Comparison of ENCODE assay signal across 26 mouse cellular contexts in the genomic region with DNA sequence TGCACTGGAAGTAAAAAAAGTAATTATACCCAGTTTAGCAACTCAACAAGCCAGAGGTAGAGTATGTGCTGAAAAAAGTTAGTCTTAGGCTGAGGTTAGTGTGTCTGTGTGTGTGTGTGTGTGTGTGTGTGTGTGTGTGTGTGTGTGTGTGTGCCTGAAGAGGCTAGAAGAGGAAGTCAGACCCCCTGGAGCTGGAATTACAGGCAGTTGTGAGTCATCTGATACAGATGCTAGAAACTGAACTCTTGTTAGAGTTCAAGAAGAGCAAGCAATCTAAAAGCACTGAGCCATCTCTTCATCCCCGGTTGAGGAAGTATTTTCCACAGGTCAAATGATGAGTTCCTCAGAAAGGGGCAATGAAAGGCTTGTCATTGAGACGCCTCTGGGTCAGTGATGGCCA. TPM values are rescaled to one million over a fixed set of nuclear protein-coding genes. Genes with fewer than 3 reads are reported as not detected.
DNase-seq lines count a peak whose midpoint lies in the region; ATAC-seq and TF ChIP-seq lines count a peak whose summit lies in the region.
"Had no signal": no experiment of that assay in that cellular context is flagged by ENCODE, and none has a peak within 500 bp of the region (broad histone marks: within the 10 kb centered on the region; RNA-seq: fewer than 3 reads in every experiment).

No protein-coding gene starts in this region.

- no peak overlapping the region for H3K9ac ChIP-seq in embryonic facial prominence, embryonic 11.5 days (replicated peaks; ENCODE audit: low read length)
- H3K9ac ChIP-seq in MEL (ENCODE audit: control insufficient read depth, low read depth, low read length, poor library complexity, severe bottlenecking), result no peak overlapping the region
- H3K9ac ChIP-seq: embryonic facial prominence, embryonic 13.5 days; embryonic facial prominence, embryonic 15.5 days; forebrain, embryonic 12.5 days had no signal

- no peak for ATAC-seq in embryonic facial prominence, embryonic 11.5 days (replicated peaks; ENCODE audit: insufficient number of reproducible peaks, low FRiP score, low TSS enrichment, low read depth)
- peak; percentile 47 for ATAC-seq in Patski
- no peak for ATAC-seq in CD4-positive, CD25-positive, alpha-beta regulatory T cell, adult 4 months
- ATAC-seq: forebrain, embryonic 14.5 days; forebrain, embryonic 16.5 days had no signal

- no peaks in the 10 kb centered on the region for H3K4me1 ChIP-seq in embryonic facial prominence, embryonic 11.5 days (ENCODE audit: control insufficient read depth, insufficient read depth, low read length)
- peaks cover 11% of the 10 kb centered on the region for H3K4me1 ChIP-seq in embryonic facial prominence, embryonic 10.5 days
- H3K4me1 ChIP-seq in MEL (ENCODE audit: control insufficient read depth in 1 of 2, insufficient read depth in 2 of 2, low read length in 2 of 2), result no peaks in the 10 kb centered on the region
- H3K4me1 ChIP-seq: embryonic facial prominence, embryonic 15.5 days; forebrain, embryonic 10.5 days; forebrain, embryonic 12.5 days had no signal

- in situ Hi-C loops in Patski (cut with MboI; ENCODE audit: low pct_unique_long_range_greater_than_20kb), result no loop called here

- CTCF ChIA-PET in Patski (lab: Charles Lee), result no interaction called here

- WGBS in embryonic facial prominence, embryonic 11.5 days, result 71% methylated on average over 2 of the region's 2 CpGs
- 59% methylated on average over 2 of the region's 2 CpGs for WGBS in embryonic facial prominence, embryonic 10.5 days

- TF ChIP-seq RAD21 in MEL (IDR thresholded peaks at IDR 0.05; ENCODE audit: low read depth, low read length), result no peak

- H3K79me2 ChIP-seq in MEL (ENCODE audit: control insufficient read depth, insufficient read depth, low read length, poor library complexity), result no peaks in the 10 kb centered on the region

- H3K27me3 ChIP-seq in embryonic facial prominence, embryonic 11.5 days (ENCODE audit: control insufficient read depth, insufficient read depth, low read length), result no peaks in the 10 kb centered on the region
- no peaks in the 10 kb centered on the region for H3K27me3 ChIP-seq in embryonic facial prominence, embryonic 10.5 days (replicated peaks; ENCODE audit: low read depth, poor library complexity, severe bottlenecking)
- H3K27me3 ChIP-seq in MEL (ENCODE audit: control insufficient read depth in 1 of 2, insufficient read depth in 2 of 2, low read length in 2 of 2) (no peaks in the 10 kb centered on the region; a peak in 3 of 4 replicates), Patski (no peaks in the 10 kb centered on the region)
- H3K27me3 ChIP-seq: embryonic facial prominence, embryonic 13.5 days; embryonic facial prominence, embryonic 15.5 days; forebrain, embryonic 12.5 days had no signal

- no peak overlapping the region for H3K4me3 ChIP-seq in embryonic facial prominence, embryonic 11.5 days (ENCODE audit: low read depth, low read length)
- H3K4me3 ChIP-seq in embryonic facial prominence, embryonic 10.5 days, result no peak overlapping the region
- H3K4me3 ChIP-seq in MEL (ENCODE audit: control insufficient read depth in 1 of 2, insufficient read depth in 1 of 2, low read depth in 2 of 2, low read length in 2 of 2), result no peak overlapping the region
- H3K4me3 ChIP-seq: embryonic facial prominence, embryonic 13.5 days; embryonic facial prominence, embryonic 15.5 days; erythroblast, embryonic 14.5 days; forebrain, embryonic 10.5 days; forebrain, embryonic 12.5 days; gastrocnemius, adult 2 months had no signal

- H3K4me2 ChIP-seq in embryonic facial prominence, embryonic 11.5 days (ENCODE audit: low read depth, low read length), result no peak overlapping the region
- H3K4me2 ChIP-seq: embryonic facial prominence, embryonic 13.5 days; embryonic facial prominence, embryonic 15.5 days; forebrain, embryonic 12.5 days had no signal

- no peak for TF ChIP-seq POLR2A in MEL (IDR thresholded peaks at IDR 0.05; ENCODE audit: control insufficient read depth in 1 of 2, insufficient read depth in 1 of 2, low read depth in 1 of 2, low read length in 2 of 2, poor library complexity in 1 of 2)

- H3K27ac ChIP-seq in embryonic facial prominence, embryonic 11.5 days (replicated peaks; ENCODE audit: low read depth, low read length), result no peak overlapping the region
- H3K27ac ChIP-seq in embryonic facial prominence, embryonic 10.5 days (replicated peaks), result no peak overlapping the region
- no peak overlapping the region for H3K27ac ChIP-seq in MEL (ENCODE audit: control insufficient read depth, low read depth, low read length)
- H3K27ac ChIP-seq: embryonic facial prominence, embryonic 13.5 days; embryonic facial prominence, embryonic 15.5 days; forebrain, embryonic 10.5 days; forebrain, embryonic 12.5 days; gastrocnemius, adult 2 months had no signal

- no peak for TF ChIP-seq EP300 in MEL (IDR thresholded peaks at IDR 0.05; ENCODE audit: low read depth in 1 of 2, low read length in 2 of 2)

- TF ChIP-seq CTCF in MEL (IDR thresholded peaks at IDR 0.05 in 2 of 3, conservative IDR thresholded peaks at IDR 0.05 in 1 of 3; ENCODE audit: control insufficient read depth in 1 of 3, insufficient read depth in 1 of 3, low read depth in 2 of 3, low read length in 3 of 3, poor library complexity in 1 of 3, severe bottlenecking in 1 of 3), result no peak
- no peak for TF ChIP-seq CTCF in Patski (IDR thresholded peaks at IDR 0.05)

- H3K9me3 ChIP-seq in embryonic facial prominence, embryonic 11.5 days (replicated peaks; ENCODE audit: control insufficient read depth, low read length), result no peaks in the 10 kb centered on the region
- H3K9me3 ChIP-seq in embryonic facial prominence, embryonic 10.5 days, result no peaks in the 10 kb centered on the region
- H3K9me3 ChIP-seq in MEL (replicated peaks; ENCODE audit: insufficient read depth, low read length), result no peaks in the 10 kb centered on the region
- H3K9me3 ChIP-seq: embryonic facial prominence, embryonic 13.5 days; embryonic facial prominence, embryonic 15.5 days; forebrain, embryonic 10.5 days; forebrain, embryonic 12.5 days; G1E had no signal

- no peaks in the 10 kb centered on the region for H3K36me3 ChIP-seq in embryonic facial prominence, embryonic 11.5 days (replicated peaks; ENCODE audit: control insufficient read depth, insufficient read depth, low read depth, low read length)
- H3K36me3 ChIP-seq in embryonic facial prominence, embryonic 10.5 days (replicated peaks), result no peaks in the 10 kb centered on the region
- H3K36me3 ChIP-seq in MEL (ENCODE audit: control insufficient read depth in 1 of 2, insufficient read depth in 2 of 2, low read length in 2 of 2), result no peaks in the 10 kb centered on the region
- H3K36me3 ChIP-seq: embryonic facial prominence, embryonic 13.5 days; embryonic facial prominence, embryonic 15.5 days; forebrain, embryonic 10.5 days; forebrain, embryonic 12.5 days; G1E had no signal

- POLR2A ChIA-PET in Patski (lab: Charles Lee), result no interaction called here

- DNase-seq in embryonic facial prominence, embryonic 11.5 days (ENCODE audit: low spot score), result peak; percentile 6
- DNase-seq in embryonic facial prominence, embryonic 10.5 days (ENCODE audit: low spot score), result no peak
- DNase-seq in 416B (ENCODE audit: low read depth) (peak; percentile 33), MEL (ENCODE audit: low read depth, low spot score) (peak; percentile 40), Patski (ENCODE audit: low read depth, low spot score) (peak; percentile 64)
- DNase-seq in B cell, adult 2 months, result no peak
- DNase-seq in heart, adult 11 months, result no peak
- DNase-seq: adrenal gland, adult 2 months; adrenal gland, postnatal 10 days; adrenal gland, postnatal 25 days; cerebellum, adult 11 months; cerebellum, adult 18-20 months; cerebellum, adult 8-10 months; cerebellum, adult 9-11 months; cerebellum, postnatal 14 days; cerebellum, postnatal 36 days; gastrocnemius, adult 2 months had no signal

TF ChIP-seq in MEL, 35 proteins besides CTCF, POLR2A, EP300 and RAD21:
- TF ChIP-seq ZKSCAN1 (IDR thresholded peaks at IDR 0.05; ENCODE audit: low read depth, low read length) (no peak), CHD2 (IDR thresholded peaks at IDR 0.05; ENCODE audit: low read length) (no peak), POLR2AphosphoS2 (IDR thresholded peaks at IDR 0.05; ENCODE audit: low read length) (no peak)

RNA-seq across cellular contexts. Expression of gene Snrnp48, which starts 54.2 kb away (rescaled TPM):
- 35.7 and 42.3 TPM in 2 replicates for polyA plus RNA-seq in embryonic facial prominence, embryonic 11.5 days (2014; fragmentation: Nextera tagmentation; extraction: Ambion mirVana)
- polyA plus RNA-seq in embryonic facial prominence, embryonic 10.5 days (2016; fragmentation: Nextera tagmentation; extraction: Ambion mirVana), result 35.2 and 36.2 TPM in 2 replicates
- 45.8 and 63.2 TPM in 2 replicates for total RNA-seq in MEL (2012; rRNA removed)
- polyA plus RNA-seq in MEL (2012; ENCODE audit: insufficient read depth in 1 of 2, insufficient read length in 2 of 2, low read depth in 1 of 2, low replicate concordance in 2 of 2, missing spikeins in 1 of 2) (100 to 1,000 TPM in 1 of 2 experiments, 10 to 100 TPM in 1; 60.4 to 134 TPM), Patski (2021) (38.3 TPM)
- 10 to 100 TPM; 50.1 to 83.1 TPM for polyA plus RNA-seq in CD4-positive, CD25-positive, alpha-beta regulatory T cell, adult 4 months (2017; shearing (Covaris generic))

Comparison
In these comparisons a context has a peak if more than half of its experiments do, and no peak if none do; other contexts are left out.
1. DNase-seq: peak in embryonic facial prominence, embryonic 11.5 days (single experiment), 416B (single experiment), MEL (single experiment) and Patski (single experiment); none in embryonic facial prominence, embryonic 10.5 days (single experiment), B cell, adult 2 months (0 of 2) and heart, adult 11 months (single experiment).